Mouse (Mus musculus) thymus, adult 2 months (tissue): ENCODE data around the gene Lcn6. TPM values are rescaled to one million over a fixed set of nuclear protein-coding genes. Genes with fewer than 3 reads are reported as not detected.
A peak's percentile ranks its signal among the peaks of the same experiment; 100 is the strongest.
"Not testable (repeated sequence)": the region's sequence is repeated elsewhere in the genome, so short reads cannot be mapped to it uniquely, and the experiment has no call there.

ENCODE experiments used
- DNase-seq: peaks from one replicate; pipeline ENCODE4 v3.0.0; 2021
- H3K27ac ChIP-seq: fragments of 200-500 bp; 2 replicates; pipeline ENCODE4 v1.5.1; 2012; ENCODE audit warnings: low read length, control low read depth; ENCODE audit not compliant: control insufficient read depth, insufficient read depth
- H3K27me3 ChIP-seq: fragments of 200-500 bp; 2 replicates; pipeline ENCODE4 v1.6.1; 2012; ENCODE audit warnings: mild to moderate bottlenecking, low read length, moderate library complexity, mixed read lengths; ENCODE audit not compliant: control insufficient read depth, insufficient read depth
- H3K36me3 ChIP-seq: fragments of 200-500 bp; 2 replicates; pipeline ENCODE4 v1.6.1; 2012; ENCODE audit warnings: mild to moderate bottlenecking, low read length, moderate library complexity; ENCODE audit not compliant: control insufficient read depth, insufficient read depth
- H3K4me1 ChIP-seq: fragments of 200-500 bp; replicated peaks from 2 replicates; pipeline ENCODE4 v1.6.1; 2012; ENCODE audit warnings: low read length; ENCODE audit not compliant: control insufficient read depth, insufficient read depth
- H3K4me3 ChIP-seq: fragments of 200-500 bp; 2 replicates; pipeline ENCODE4 v1.5.1; 2012; ENCODE audit warnings: mild to moderate bottlenecking, low read length, control low read depth, moderate library complexity; ENCODE audit not compliant: control insufficient read depth, insufficient read depth
- CTCF ChIP-seq: fragments of 200-500 bp; IDR thresholded peaks from 2 replicates; pipeline ENCODE4 v1.5.1; 2012; ENCODE audit warnings: mild to moderate bottlenecking, control low read depth, low read length, moderate library complexity, borderline replicate concordance; ENCODE audit not compliant: control insufficient read depth, poor library complexity, insufficient read depth; ENCODE audit errors: extremely low read depth
- POLR2A ChIP-seq: fragments of 200-500 bp; IDR thresholded peaks from 2 replicates; pipeline ENCODE4 v1.6.1; 2012; ENCODE audit warnings: mild to moderate bottlenecking, low read length, control low read depth, moderate library complexity; ENCODE audit not compliant: control insufficient read depth, poor library complexity, insufficient read depth; ENCODE audit errors: extremely low read depth
- WGBS: fragments of 180-500 bp; shearing (Covaris S2); methylation state at CpG from one replicate; pipeline ENCODE4 v1.1.7; 2018; 5-methylcytosine and 5-hydroxymethylcytosine counted together
- polyA plus RNA-seq: library from polyadenylated mRNA; depleted of rRNA; stranded (reverse); fragments of >200 nt; gene quantifications from 2 replicates; pipeline ENCODE4 v1.2.3, GENCODE M21; 2012

Lcn6 gene
- polyA plus RNA-seq, 1 experiment = 0.20 TPM

DNA sequence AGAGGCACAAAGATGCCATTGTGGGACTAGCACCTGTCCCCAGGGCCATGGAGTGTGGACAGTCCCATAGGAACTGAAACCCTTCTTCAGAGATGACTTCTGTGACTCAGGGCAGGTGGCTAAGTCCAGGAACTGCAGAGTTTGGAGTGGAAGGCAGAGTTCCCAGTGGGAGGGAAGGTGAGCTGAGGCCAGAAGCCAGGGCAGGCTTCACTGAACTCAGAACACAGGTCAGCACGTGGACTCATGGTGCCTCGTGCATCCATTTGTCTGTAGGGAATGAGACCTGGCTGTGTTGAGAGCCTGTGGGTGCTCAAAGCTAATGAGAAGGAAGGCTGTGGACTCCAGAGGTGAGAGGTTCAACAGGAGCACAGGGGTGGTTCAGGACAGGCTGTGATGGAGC, 22.1 kb downstream of the Lcn6 start:
- H3K4me3 ChIP-seq = no peak overlapping the region
- 87% methylated on average over 2 of the region's 2 CpGs for WGBS
- H3K36me3 ChIP-seq = no peaks in the 10 kb centered on the region
- no peaks in the 10 kb centered on the region for H3K27me3 ChIP-seq
- no peak overlapping the region for H3K27ac ChIP-seq
- no peak for TF ChIP-seq CTCF
- TF ChIP-seq POLR2A = no peak
- no peaks in the 10 kb centered on the region for H3K4me1 ChIP-seq
- no peak for DNase-seq

- H3K36me3 ChIP-seq, H3K4me1 ChIP-seq, DNase-seq, H3K27me3 ChIP-seq, H3K4me3 ChIP-seq, H3K27ac ChIP-seq: not testable (repeated sequence)
- 92% methylated on average over 3 of the region's 3 CpGs for WGBS
These were observed 23.2 kb downstream of the Lcn6 start, which contains the start of gene Obp2a for GRCm38 (mm10) chr2:25699743-25700142. Gene Obp2a, plus strand, starts transcription at chr2:25700043.

DNA sequence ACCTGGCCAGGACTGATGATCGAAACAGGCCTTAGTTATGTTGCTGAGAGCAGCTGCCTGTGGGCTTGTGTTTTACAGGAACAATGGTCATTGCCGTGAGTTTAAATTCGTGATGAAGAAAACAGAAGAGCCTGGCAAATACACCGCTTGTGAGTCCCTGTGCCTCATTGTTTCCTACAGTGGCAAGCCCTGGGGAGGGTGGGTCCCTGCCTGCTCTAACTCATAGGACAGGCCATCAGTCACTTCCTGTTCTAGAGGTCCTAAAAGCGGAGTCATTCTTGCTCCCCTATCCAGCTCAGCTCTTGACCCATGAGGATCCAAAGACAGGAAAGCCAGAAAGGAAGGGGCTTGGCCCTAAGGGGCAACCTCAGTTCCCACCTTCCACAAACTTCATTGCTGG, 24.4 kb downstream of the Lcn6 start:
- Histone ChIP-seq H3K4me1 (no peaks in the 10 kb centered on the region), H3K36me3 (no peaks in the 10 kb centered on the region), H3K27me3 (no peaks in the 10 kb centered on the region), H3K4me3 (no peak overlapping the region), H3K27ac (no peak overlapping the region)
- no peak for TF ChIP-seq POLR2A
- no peak for TF ChIP-seq CTCF
- WGBS = 72% methylated on average over 5 of the region's 5 CpGs
- no peak for DNase-seq

GRCm38 (mm10) chr2:25703706-25704105, 27.1 kb downstream of the Lcn6 start:
- Histone ChIP-seq H3K36me3 (no peaks in the 10 kb centered on the region), H3K4me1 (peaks cover 3% of the 10 kb centered on the region), H3K27me3 (no peaks in the 10 kb centered on the region; the same call in 1 of the 2 replicates), H3K4me3 (no peak overlapping the region), H3K27ac (no peak overlapping the region)
- 95% methylated on average over 4 of the region's 4 CpGs for WGBS
- no peak for DNase-seq
- TF ChIP-seq CTCF = no peak
- TF ChIP-seq POLR2A = no peak

- peak; percentile 55; the same call in 1 of the 2 replicates for TF ChIP-seq CTCF
- TF ChIP-seq POLR2A = 0 out of 2 replicates have a peak, but pooled peaks have one; percentile 44
- Histone ChIP-seq H3K4me3 (peak within 1 kb of the TSS; percentile 60), H3K36me3 (no peaks in the 10 kb centered on the region), H3K27me3 (no peaks in the 10 kb centered on the region; the same call in 1 of the 2 replicates), H3K27ac (no peak within 1 kb of the TSS), H3K4me1 (peaks cover 3% of the 10 kb centered on the region)
- peak; percentile 83 for DNase-seq
- under 1% methylated on average over 78 of the region's 78 CpGs for WGBS
These were observed 30.3 kb downstream of the Lcn6 start, which contains the start of gene Bmyc for GRCm38 (mm10) chr2:25706643-25707481. Gene Bmyc, plus strand, starts transcription at chr2:25706739.

- peak; percentile 28 for DNase-seq
- WGBS = 51% methylated on average over 2 of the region's 2 CpGs
These were observed 31.5 kb downstream of the Lcn6 start for GRCm38 (mm10) chr2:25708121-25708520.

DNA sequence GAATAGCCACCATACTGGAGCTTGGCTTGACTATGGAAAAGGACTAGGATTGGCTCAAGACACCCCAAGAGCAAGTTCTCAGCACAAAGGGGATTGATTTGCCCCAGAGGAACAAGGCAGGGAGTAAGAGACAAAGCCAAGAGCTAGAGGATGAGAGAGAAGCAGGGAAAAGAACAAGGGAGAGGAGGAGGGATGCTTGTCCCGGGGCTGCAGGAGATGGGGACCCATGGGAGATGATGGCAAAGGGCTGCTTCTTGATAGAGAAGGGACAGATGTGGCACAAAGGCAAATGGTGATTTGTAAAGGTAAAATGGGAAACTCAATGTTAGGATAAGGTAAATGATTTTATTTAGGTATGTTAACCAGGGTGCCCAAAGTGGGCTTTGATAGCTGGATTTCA, 32.5 kb downstream of the Lcn6 start:
- 100% methylated on average over 1 of the region's 1 CpGs for WGBS
- DNase-seq, H3K27ac ChIP-seq, H3K4me1 ChIP-seq, H3K27me3 ChIP-seq, H3K4me3 ChIP-seq, H3K36me3 ChIP-seq: not testable (repeated sequence)

More at GRCm38 (mm10) chr2:25708121-25708520, 31.5 kb downstream of the Lcn6 start:
- Histone ChIP-seq H3K36me3 (no peaks in the 10 kb centered on the region), H3K4me1 (peaks cover 3% of the 10 kb centered on the region), H3K27ac (no peak overlapping the region), H3K4me3 (no peak overlapping the region), H3K27me3 (no peaks in the 10 kb centered on the region; the same call in 1 of the 2 replicates)
- no peak for TF ChIP-seq POLR2A
- no peak for TF ChIP-seq CTCF

DNA sequence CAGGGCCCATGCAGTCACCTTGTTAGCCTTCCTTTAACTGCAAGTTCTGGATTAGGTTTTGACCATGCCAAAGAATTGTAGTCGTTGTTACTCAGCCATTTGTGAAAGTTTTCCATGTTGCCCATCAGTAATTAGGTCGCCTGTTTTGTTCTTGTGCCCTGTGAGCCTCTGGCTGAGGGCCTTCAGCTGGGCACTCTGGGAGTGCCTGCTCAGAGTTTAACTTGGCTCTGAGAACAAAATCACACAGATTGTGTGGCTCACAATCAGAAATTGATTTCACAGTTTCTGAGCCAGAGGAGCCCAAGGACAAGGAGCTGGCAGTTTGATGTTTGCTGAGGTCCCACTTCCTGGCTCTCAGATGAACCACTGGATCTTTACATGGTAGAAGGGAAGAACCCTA, 33.2 kb downstream of the Lcn6 start:
- H3K4me1 ChIP-seq, H3K27ac ChIP-seq, DNase-seq, H3K36me3 ChIP-seq, H3K4me3 ChIP-seq, H3K27me3 ChIP-seq: not testable (repeated sequence)
- 91% methylated on average over 2 of the region's 2 CpGs for WGBS

DNA sequence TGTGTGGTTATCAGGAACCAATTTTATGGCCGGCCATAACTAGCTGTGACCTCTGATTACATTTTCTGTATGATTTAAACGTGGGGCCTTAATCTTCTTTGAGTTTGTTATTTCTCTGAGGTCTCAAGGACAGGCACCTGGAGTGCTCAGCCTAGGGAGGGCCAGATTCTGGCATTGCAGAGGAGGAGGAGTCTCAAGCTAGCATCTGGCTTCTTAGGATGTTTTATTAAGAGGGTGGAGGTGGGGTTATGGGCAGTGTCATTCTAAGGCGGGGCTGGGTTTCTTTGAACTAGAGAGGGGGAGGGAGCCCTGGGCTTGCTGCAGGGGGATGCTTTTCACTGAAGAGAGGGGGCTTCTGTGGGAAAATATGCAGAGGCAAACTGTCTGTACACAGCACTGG, 35.1 kb downstream of the Lcn6 start:
- H3K4me1 ChIP-seq, H3K27me3 ChIP-seq, H3K4me3 ChIP-seq, H3K27ac ChIP-seq, DNase-seq, H3K36me3 ChIP-seq: not testable (repeated sequence)
- 78% methylated on average over 3 of the region's 3 CpGs for WGBS
